Mouse (Mus musculus) small intestine, adult 2 months (tissue): ENCODE measurements at regions not wholly inside any gene's neighbourhood (a gene's known extent, or its start where the extent isn't known, plus 50 kb on each side); places are given as distances from the start of the nearest gene placed in this dataset.

ENCODE experiments used
- H3K27ac ChIP-seq: fragments of 200-500 bp; 2 replicates; pipeline ENCODE4 v1.5.1; 2012; ENCODE audit warnings: low read depth, low read length, control low read depth, inconsistent platforms; ENCODE audit not compliant: insufficient read depth
- H3K27me3 ChIP-seq: fragments of 200-500 bp; 2 replicates; pipeline ENCODE4 v1.6.1; 2012; ENCODE audit warnings: mild to moderate bottlenecking, moderate library complexity, low read length, inconsistent platforms; ENCODE audit not compliant: control insufficient read depth, insufficient read depth
- H3K36me3 ChIP-seq: fragments of 200-500 bp; 2 replicates; pipeline ENCODE4 v1.6.1; 2012; ENCODE audit warnings: mild to moderate bottlenecking, low read length, control low read depth, inconsistent platforms; ENCODE audit not compliant: control insufficient read depth, insufficient read depth
- H3K4me1 ChIP-seq: fragments of 200-500 bp; 2 replicates; pipeline ENCODE4 v1.6.1; 2012; ENCODE audit warnings: low read length, inconsistent platforms, mixed read lengths; ENCODE audit not compliant: control insufficient read depth, insufficient read depth, insufficient read length
- H3K4me3 ChIP-seq: fragments of 200-500 bp; 2 replicates; pipeline ENCODE4 v1.5.1; 2012; ENCODE audit warnings: low read depth, mild to moderate bottlenecking, control low read depth, inconsistent platforms, low read length, moderate library complexity
- CTCF ChIP-seq: fragments of 200-500 bp; IDR thresholded peaks from 2 replicates; pipeline ENCODE4 v1.5.1; 2012; ENCODE audit warnings: low read depth, mild to moderate bottlenecking, control low read depth, inconsistent platforms, low read length, moderate library complexity, mixed read lengths; ENCODE audit not compliant: insufficient replicate concordance, insufficient read length; ENCODE audit errors: extremely low read depth
- POLR2A ChIP-seq: fragments of 200-500 bp; IDR thresholded peaks from 2 replicates; pipeline ENCODE4 v1.6.1; 2012; ENCODE audit warnings: low read depth, mild to moderate bottlenecking, control low read depth, inconsistent platforms, low read length, moderate library complexity
- WGBS: fragments of 180-500 bp; shearing (Covaris S2); methylation state at CpG from one replicate; pipeline ENCODE4 v1.1.7; 2018; 5-methylcytosine and 5-hydroxymethylcytosine counted together

- no peak overlapping the region for H3K4me3 ChIP-seq
- 79% methylated on average over 1 of the region's 1 CpGs for WGBS
- no peaks in the 10 kb centered on the region for H3K36me3 ChIP-seq
- H3K27me3 ChIP-seq = no peaks in the 10 kb centered on the region
- TF ChIP-seq CTCF = no peak
- no peak for TF ChIP-seq POLR2A
- H3K27ac ChIP-seq = no peak overlapping the region
- H3K4me1 ChIP-seq = no peaks in the 10 kb centered on the region
Observed at GRCm38 (mm10) chr10:97886049-97886448, 159.5 kb upstream of the C030005K15Rik start.

DNA sequence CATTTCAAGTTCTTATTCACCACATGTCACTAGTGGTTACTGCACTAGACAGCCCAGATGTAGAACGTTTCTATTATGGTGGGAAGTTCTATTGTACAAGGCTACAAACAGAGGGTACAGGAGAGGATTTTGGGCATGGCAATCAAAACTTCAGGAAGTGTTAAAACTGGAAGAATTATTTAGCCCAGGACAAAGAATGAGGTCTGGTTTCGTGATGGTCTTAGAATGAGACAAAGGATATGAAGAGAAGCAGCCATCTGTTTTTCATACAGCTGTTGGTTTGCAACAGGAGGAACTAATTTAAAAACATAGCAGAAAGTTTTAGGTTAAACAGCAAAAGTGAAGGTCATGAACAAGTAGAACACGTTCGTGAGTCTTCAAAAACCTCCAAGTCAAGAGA lies 179.2 kb upstream of the C030005K15Rik start:
- Histone ChIP-seq H3K27ac (no peak overlapping the region), H3K36me3 (no peaks in the 10 kb centered on the region), H3K4me1 (no peaks in the 10 kb centered on the region), H3K27me3 (no peaks in the 10 kb centered on the region), H3K4me3 (no peak overlapping the region)
- 72% methylated on average over 4 of the region's 4 CpGs for WGBS
- TF ChIP-seq CTCF = no peak
- no peak for TF ChIP-seq POLR2A

DNA sequence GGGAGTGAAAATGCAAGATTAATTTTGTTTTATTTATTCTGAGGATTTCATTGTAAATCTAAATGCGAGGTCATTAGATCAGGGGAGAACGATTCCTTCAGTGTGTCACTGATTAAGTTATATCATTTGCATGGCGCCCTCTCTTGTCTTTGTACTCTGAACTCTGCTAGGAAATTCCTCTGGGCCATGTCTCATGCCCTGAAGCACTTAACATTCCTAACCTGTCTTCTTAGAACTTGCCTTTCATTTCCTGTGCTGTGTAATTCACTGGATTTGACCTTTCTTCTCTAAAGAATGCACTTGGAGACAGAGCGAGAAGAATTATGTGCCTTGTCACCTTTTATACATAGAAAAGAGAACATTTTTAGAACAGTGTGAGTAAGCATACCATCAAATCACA lies 199.0 kb upstream of the C030005K15Rik start:
- TF ChIP-seq POLR2A = no peak
- TF ChIP-seq CTCF = no peak
- Histone ChIP-seq H3K27ac (no peak overlapping the region), H3K27me3 (no peaks in the 10 kb centered on the region), H3K4me1 (no peaks in the 10 kb centered on the region), H3K4me3 (no peak overlapping the region), H3K36me3 (no peaks in the 10 kb centered on the region)
- 57% methylated on average over 4 of the region's 4 CpGs for WGBS

- 81% methylated on average over 2 of the region's 2 CpGs for WGBS
- Histone ChIP-seq H3K36me3 (no peaks in the 10 kb centered on the region), H3K27me3 (no peaks in the 10 kb centered on the region), H3K4me1 (no peaks in the 10 kb centered on the region), H3K27ac (no peak overlapping the region), H3K4me3 (no peak overlapping the region)
- TF ChIP-seq CTCF (no peak), POLR2A (no peak)
Observed at GRCm38 (mm10) chr10:97940345-97940744, 213.8 kb upstream of the C030005K15Rik start.

GRCm38 (mm10) chr10:97965881-97966280 lies 239.3 kb upstream of the C030005K15Rik start:
- TF ChIP-seq POLR2A (no peak), CTCF (no peak)
- Histone ChIP-seq H3K27ac (no peak overlapping the region), H3K27me3 (no peaks in the 10 kb centered on the region), H3K36me3 (no peaks in the 10 kb centered on the region), H3K4me3 (no peak overlapping the region), H3K4me1 (no peaks in the 10 kb centered on the region)
- 81% methylated on average over 1 of the region's 1 CpGs for WGBS

DNA sequence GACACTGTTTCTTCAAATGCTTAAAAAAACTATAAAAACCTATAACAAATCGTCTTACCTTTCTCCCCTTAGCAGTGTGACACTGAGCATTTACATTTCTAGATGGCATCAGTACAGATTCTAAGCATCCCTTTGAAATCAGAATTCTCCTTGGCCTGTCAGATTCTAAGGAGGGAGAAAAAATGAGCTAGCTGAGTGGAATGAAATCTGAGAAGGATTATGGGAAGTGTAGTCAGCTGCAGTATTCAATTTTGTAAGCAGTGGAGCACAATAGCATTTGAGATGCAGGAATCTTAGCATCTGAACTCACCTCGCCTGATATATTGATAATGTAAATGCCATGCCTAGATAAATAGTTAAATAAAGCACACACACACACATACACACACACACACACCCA lies 240.4 kb upstream of the C030005K15Rik start:
- Histone ChIP-seq H3K36me3 (no peaks in the 10 kb centered on the region), H3K4me1 (no peaks in the 10 kb centered on the region), H3K27ac (no peak overlapping the region), H3K4me3 (no peak overlapping the region), H3K27me3 (no peaks in the 10 kb centered on the region)
- TF ChIP-seq POLR2A (no peak), CTCF (no peak)
- 60% methylated on average over 2 of the region's 2 CpGs for WGBS

GRCm38 (mm10) chr10:98007037-98007436 lies 280.5 kb upstream of the C030005K15Rik start:
- Histone ChIP-seq H3K27ac (no peak overlapping the region), H3K36me3 (no peaks in the 10 kb centered on the region), H3K27me3 (no peaks in the 10 kb centered on the region), H3K4me1 (no peaks in the 10 kb centered on the region), H3K4me3 (no peak overlapping the region)
- WGBS = 62% methylated on average over 4 of the region's 4 CpGs
- TF ChIP-seq CTCF (no peak), POLR2A (no peak)

DNA sequence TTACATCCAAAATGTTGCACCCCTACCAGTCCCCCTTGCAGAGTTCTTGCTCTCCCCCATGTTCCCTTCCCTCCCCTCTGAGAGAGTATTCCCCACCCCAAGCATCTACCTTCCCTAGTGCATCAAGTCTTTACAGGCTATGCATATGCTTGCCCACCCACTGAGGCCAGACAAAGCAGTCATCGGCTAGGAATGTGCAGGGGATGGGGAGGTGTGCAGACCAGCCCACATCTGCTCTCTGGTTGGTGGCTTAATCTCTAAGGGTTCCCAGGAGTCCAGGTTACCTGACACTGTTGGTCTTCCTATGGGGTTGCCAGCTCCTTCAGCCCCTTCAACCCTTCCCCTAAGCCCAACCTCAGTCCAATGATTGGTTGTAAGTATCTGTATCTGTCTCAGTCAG lies 281.8 kb upstream of the C030005K15Rik start:
- TF ChIP-seq POLR2A (no peak), CTCF (no peak)
- Histone ChIP-seq H3K27me3 (no peaks in the 10 kb centered on the region), H3K4me1 (no peaks in the 10 kb centered on the region), H3K36me3 (no peaks in the 10 kb centered on the region), H3K4me3 (no peak overlapping the region), H3K27ac (no peak overlapping the region)
- 48% methylated on average over 1 of the region's 1 CpGs for WGBS
